Mouse (Mus musculus) heart, adult 18-20 months (tissue): ENCODE measurements around the gene Angel2. TPM values are rescaled to one million over a fixed set of nuclear protein-coding genes. Genes with fewer than 3 reads are reported as not detected.

ENCODE experiments used
- DNase-seq, 2 experiments: peaks; one replicate each; pipeline ENCODE4 v3.0.0; 2021 to 2022; ENCODE audit warnings: mixed read lengths in 1 of 2
- total RNA-seq, 2 experiments: library from RNA; stranded (reverse); gene quantifications; 2 replicates each; pipeline ENCODE4 v1.2.3; 2021

Angel2 gene
- total RNA-seq, 2 experiments from 2014 or later: 23.2 to 28.2 TPM

DNA sequence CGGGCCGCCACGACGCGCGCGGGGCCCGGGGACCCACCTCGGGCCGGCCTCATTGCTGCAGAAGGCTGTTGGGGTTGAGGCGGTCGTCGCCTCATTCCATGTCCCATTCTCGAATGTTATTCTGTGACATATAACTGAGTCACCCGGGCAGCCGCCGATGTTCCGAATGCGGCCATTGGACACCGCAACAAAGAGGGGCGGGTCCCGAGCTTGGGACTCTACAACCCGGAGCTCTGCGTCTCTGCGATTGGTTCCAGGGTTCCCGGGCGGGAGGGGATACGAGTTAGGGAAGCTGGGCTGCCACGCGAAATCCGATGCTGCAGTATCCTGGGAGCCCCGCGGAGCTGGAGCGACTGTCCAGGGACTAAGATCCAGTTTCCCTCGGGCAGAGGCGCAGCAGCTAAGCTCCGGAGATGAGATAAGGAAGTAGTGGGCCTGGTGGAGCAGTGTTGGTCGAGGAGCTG is 54.2 kb downstream of the Angel2 start, which contains the start of gene Vash2:
Gene Vash2 (minus strand): TSS at position 197 of the 464 bp plus-strand sequence.
- peak; percentile 78 to 86 for DNase-seq

DNA sequence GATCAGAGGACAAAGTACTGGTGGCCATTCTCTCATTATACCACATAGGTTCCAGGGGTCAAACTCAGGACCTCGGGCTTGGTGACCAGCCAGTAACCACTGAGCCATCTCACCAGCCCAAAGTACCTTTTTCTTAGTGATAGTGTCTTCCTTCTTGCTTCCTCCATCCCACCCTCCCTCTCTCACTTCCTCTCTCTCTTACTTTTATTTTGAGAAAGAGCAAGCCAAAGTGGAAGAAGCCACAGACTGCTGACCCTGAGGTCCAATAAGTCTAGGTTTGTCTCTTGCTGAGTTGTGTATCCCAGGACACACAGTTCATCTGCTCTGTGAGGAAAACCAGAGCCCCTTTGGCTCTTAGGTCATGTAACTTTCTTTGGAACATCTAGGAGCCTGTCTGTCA is 55.6 kb downstream of the Angel2 start:
- no peak for DNase-seq

DNA sequence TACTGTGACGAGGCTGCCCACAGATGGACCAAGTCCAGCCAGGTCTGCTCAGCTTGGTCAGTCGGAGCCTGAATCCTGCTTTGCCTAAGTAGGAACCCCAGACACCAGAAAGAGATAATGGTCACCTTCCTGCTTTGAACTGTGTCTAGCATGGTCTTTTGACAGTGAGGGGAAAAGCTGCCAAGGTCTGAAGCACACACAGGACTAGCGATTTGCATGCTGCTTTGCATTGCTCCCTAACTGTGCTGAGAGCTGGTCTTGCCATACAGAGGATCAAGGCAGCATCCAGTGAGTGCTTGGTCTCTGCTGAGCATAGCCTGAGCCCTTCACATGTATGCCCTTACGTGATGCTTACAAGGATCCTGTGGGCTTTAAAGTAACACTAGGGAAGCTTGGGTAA is 56.5 kb downstream of the Angel2 start:
- DNase-seq: no peak

DNA sequence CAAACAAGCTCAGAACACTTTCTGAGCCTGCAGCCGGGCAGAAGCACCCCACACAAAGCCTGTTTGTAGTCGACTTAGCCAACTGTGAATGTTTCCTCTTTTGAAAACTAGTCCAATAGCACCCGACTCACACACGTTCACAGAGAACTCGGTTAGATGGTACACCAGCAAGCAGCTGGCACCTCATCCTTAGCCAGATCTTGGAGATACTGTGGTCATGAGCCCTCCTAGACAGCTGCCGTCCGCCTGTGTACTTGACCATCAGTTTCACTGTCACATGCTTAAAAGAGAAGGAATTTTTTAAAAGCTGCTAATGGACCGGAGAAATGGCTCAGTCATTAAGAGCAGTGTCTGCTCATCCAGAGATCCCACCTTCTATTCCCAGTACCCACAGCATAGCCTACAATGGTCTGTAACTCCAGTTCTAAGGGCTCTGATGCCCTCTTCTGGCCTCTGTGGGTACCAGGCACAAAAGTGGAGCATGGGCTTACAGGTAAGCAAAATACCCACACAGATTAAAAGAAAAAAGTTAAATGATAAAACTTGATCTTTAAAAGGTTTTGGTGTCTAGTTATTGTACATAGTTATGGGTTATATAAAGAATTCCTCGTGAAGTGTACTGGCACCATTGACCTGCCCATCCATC is 64.6 kb downstream of the Angel2 start:
- DNase-seq: no peak

DNA sequence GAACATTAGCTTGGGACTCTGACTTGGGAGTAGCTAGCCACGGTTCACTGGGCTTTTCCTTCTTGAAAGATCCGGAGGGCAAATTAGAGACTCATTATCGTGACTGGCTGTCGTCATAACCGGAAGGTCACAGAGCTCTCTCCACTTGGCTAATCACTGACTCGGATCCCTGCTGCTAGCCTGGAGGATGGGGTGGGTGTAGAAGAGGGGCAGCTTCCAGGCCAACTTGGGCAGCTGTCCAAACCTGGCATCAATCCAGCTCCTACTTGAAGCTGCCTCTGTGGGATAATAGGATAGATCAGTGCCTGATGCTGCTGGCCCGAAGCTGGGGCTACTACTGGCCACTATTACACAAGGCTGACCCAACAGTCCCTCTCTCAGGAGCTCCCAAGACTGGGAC is 70.6 kb downstream of the Angel2 start:
- DNase-seq: peak; percentile 63 to 67

DNA sequence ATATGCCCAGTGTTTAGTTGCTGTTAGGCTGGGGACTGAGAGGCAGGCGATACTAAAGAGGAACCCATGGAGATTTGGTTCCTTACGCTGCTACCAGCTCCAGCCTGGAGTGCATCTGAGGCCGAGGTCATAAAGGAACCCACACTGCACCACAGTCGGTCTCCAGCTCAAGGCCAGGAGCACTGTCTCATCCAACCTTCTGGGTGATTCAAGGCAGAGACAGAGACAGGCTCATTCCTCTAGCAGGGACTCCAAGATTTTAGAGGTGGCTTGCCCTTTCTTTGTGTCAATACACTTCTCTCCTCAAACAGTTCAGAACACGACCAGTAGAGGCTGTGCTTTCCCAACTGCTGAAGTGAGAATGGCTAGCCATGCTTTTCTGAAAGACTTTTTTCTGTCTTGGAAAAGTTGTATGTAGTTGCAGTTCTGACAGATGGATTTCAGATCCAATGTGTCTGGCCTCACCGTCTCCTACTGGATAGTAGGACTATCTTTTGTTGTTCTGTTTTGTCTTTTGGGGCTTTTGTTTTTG is 71.5 kb downstream of the Angel2 start:
- no peak for DNase-seq

Other genes with a start within 250 kb of the Angel2 start
- 10 to 100 TPM; 16.6 to 19.8 TPM for gene Rps6kc1, start 13.3 kb upstream of the Angel2 start, total RNA-seq
- gene Vash2, start 54.2 kb downstream of the Angel2 start, total RNA-seq: under 1 TPM; 0.20 to 0.33 TPM
- gene Flvcr1, start 101.0 kb downstream of the Angel2 start, total RNA-seq: 1 to 10 TPM; 3.4 to 4.1 TPM
- gene Spata45, start 111.5 kb downstream of the Angel2 start, total RNA-seq: not detected
- gene Tatdn3, start 137.8 kb downstream of the Angel2 start, total RNA-seq: 10 to 100 TPM; 11.0 TPM
- under 1 TPM; 0.67 to 0.77 TPM for gene Nsl1, start 137.9 kb downstream of the Angel2 start, total RNA-seq
- under 1 TPM; 0.25 to 0.93 TPM for gene Batf3, start 172.7 kb downstream of the Angel2 start, total RNA-seq
- not detected for gene Fam71a, start 239.7 kb downstream of the Angel2 start, total RNA-seq